Mouse (Mus musculus) cerebellum, postnatal 14 days (tissue): ENCODE data around the gene Ajuba.
"Not testable (repeated sequence)": the region's sequence is repeated elsewhere in the genome, so short reads cannot be mapped to it uniquely, and the experiment has no call there.

Experiments used
- DNase-seq, 2 experiments: peaks; one replicate each; pipeline ENCODE4 v3.0.0; 2021; ENCODE audit warnings: mixed read lengths in 2 of 2

Gene Ajuba

DNA sequence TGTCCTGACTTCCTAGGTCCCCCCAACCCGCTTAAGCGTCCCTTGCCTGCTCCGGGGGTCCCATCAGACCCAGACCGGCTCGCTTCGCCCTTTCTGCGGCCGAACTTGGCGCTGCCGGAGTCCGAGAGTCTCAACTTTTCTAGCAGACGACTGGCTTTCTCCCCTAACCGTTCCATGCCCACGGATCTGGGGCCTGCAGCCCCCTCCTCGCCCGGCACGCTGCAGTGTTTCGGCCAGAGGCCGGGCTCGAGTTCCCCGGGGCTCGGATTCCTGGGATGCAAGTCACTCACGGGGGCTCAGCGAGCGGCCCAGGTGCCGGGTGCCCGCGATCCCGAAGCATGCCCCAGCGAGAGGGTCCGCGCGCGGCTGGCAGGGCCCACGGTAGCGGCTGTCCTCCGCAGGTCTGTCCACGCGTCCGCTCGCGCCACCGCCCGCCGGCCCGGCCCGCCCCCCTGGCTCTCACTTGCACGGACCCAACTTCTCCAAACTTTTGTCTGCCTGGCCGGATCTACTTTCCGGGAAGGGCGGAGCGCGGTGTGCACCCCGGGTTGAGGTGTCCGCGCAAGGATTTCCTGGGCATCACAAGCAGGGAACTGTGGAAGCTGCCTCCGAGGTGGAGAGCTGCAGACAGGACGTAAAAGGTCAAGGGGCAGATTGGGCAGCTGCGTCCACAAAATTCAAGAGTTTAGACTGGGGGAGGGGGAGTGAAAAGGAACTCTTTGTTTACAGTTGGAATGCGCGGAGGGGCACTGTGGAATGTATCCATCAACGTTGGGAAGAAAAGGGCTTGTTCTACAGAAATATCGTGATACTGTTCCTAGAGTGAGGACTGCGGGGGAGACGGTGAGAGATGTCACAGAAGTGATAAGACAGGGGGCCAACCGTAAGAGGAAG is at the start of gene Ajuba:
Ajuba (minus strand) TSS at position 470 of the 894 bp plus-strand sequence.
- DNase-seq = peak; percentile 71 to 76

DNA sequence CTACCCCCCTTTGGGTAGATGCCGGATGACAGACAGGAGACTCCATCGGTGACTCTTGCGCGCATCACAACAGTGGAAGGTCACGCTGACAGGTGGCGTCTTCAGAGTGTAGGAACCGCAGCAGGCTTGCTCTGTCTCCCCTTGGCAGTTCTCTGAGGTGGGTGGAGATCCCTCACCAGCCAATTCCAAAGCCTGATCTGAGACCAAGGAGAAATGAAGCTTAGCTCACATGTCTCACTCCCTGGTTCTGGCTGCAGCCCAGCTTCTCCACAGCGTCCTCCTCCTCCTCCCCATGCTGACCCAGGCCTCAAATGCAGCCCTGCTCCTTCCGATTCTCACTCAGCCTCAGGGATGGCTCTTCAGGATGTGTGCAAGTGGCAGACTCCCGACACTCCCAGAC is 47.6 kb upstream of the Ajuba start:
- peak in 1 of 2 experiments; percentile 66 for DNase-seq

DNA sequence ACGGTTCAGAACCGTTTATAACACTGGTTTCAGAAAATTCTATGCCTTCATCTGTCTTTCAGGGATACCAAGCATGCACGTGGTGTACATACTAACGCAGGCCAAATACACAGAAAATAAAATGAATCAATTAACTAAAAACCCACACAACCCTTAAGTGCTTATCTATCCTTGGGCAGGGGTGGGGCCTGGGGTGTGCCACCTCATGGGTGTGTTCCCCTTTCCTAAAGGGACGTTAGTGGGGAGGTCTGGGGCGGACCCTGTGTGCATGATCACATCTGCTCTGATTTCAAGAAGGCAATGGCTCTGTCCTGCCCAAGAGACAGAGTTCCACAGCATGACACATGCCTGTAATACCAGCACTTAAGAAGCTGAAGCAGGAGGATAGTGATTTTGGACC is 46.0 kb upstream of the Ajuba start:
- no peak for DNase-seq

DNA sequence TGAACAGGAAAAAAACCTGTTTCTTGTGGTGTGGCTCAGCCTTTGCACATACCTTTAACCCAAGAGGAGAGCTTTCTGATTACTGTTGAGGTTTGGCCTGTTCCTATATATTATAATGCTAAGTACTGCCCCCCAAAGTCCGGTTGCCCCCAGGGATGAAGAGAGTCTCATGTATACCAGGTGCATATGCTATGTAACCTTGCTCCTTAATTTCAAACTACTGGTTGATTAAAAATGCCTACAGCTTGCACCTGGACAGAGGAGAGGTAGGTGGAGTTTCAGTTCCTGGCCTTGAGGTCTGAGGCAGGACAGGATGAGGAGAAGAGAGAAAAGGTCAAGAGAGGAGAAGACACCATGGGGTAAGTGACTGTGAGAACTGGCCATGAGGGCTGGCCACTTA is 43.8 kb upstream of the Ajuba start, which contains the start of gene Psmb11:
Psmb11 (plus strand) TSS at position 301 of the 400 bp plus-strand sequence.
- DNase-seq = no peak

DNA sequence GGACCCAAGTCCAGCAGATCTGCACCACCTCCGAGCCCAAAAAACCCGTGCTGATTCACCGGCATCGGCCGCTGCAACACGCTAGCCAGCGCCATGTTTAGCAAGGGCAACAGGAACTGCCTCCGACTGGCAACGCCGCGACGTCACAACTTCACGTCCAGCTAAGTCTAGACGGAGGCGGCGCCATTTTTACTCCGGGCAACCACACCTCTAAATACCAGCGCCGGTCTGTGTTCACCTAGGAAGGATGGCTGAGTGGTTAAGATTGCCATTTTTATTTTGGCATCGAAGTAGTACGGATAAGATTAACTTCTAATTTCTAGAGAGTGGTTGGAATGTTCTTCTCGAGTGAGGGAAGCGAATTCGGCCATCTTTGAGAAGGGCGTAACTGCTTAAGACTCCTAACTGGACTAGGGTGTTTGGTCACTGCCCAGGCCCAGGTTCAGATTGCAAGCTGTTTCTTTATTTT is 40.6 kb upstream of the Ajuba start, which contains the start of gene Psmb5:
Psmb5 (minus strand) TSS at position 126 of the 469 bp plus-strand sequence.
- DNase-seq = peak; percentile 91

DNA sequence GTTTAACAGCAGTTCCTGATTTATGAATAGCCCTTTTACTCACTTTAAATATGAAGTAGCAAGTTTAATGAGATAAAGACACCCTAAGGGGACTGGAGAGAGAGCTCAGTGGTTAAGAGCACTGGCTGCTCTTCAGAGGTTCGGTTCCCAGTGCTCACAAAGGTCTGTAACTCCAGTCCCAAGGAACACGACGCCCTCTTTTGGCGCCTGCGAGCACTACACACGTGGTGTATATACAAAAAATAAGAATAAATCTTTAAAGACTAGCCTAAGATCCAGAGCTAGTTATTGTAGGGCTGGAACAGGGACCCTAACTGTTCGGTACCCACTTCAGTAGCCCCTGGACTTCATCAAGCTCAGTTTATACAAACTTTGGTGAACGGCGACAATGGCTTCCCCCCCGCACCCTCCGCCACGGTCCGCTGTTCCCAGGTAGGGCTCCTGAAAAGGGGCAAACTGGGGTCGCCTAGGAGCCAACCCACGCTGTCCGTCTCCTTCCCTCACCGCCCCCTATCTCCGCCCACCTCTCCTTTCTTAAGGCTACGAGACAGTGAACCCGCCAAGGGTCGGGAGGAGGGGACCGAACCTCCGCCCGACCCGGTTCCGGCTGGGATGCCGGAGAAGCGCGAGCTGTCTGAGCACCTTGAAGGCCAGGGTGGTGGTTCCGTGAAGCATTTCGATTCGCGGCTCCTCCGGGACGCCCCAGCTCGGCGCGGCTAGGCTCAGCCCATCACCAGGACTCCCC is 40.0 kb upstream of the Ajuba start:
- peak in 1 of 2 experiments; percentile 56 for DNase-seq

DNA sequence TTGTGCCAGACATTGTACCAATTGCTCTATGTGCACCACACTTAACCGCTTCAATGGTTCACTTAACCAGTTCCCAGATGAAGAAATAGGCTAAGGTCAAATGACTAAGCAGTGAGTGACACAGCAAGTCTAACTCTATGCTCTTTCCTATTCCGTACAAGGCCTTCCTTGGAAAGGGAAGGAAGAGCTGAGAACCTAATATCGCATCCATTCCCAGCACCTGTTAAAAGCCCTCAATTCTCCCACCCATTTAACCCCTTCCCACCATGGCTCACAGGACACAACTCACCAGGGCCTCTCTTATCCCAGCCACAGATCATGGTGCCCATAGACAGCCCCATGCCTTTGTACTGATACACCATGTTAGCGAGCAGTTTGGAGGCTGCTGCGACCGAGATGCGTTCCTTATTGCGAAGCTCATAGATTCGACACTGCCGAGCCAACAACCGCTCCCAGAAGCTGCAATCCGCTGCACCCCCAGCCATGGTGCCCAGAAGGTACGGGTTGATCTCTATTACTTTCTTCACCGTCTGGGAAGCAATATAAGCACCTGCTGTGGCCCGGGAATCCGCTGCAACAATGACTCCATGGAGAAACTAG is 39.0 kb upstream of the Ajuba start:
- DNase-seq = no peak

DNA sequence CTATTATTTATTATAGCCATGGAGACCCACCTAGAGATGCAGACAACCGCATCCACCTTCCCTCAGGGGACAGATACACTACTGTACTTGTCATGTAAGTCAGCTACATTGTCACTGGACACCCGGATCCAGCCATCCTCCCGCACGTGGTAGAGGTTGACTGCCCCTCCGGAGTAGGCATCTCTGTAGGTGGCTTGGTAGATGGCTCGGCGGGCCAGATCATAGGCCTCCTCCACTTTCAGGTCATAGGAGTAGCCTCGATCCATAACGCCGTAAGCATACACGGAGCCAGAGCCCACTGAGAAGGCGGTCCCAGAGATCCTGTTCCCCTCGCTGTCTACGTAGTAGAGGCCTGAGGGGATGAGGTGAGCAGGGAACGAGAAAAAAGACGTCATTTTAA is 36.8 kb upstream of the Ajuba start:
- not testable (repeated sequence) for DNase-seq

DNA sequence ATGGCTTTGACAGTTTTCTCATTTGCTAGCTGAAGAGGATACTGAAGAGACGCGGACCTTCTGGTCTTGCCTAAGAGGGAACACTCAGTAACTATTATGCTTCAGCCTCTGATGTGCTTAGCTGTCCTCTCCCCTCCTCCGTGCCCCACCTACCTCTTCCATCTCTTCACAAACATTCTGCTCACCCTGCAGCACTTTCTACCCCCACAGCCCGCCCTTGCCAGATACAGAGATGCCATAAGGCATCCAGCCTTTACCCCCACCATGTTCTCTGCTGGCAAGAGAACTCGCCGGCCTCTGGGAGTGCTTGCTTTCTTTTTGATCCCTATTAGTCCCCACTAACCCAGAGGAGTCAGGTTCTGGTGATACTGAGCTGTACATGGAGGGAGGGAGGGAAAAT is 33.3 kb upstream of the Ajuba start:
- DNase-seq = no peak

DNA sequence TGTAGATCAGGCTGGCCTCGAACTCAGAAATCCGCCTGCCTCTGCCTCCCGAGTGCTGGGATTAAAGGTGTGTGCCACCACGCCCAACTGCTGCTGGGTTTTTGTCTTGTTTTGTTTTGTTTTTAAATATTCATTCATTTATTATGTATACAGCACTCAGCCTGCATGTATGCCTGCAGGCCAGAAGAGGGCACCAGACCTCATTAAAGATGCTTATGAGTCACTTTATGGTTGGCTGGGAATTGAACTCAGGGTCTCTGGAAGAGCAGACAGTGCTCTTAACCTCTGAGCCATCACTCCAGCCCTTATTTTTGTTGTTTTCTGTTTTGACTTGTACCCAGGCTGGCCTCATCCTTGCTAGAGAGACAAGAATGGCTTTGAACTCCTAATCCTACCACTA is 32.6 kb upstream of the Ajuba start:
- peak in 1 of 2 experiments; percentile 57 for DNase-seq

DNA sequence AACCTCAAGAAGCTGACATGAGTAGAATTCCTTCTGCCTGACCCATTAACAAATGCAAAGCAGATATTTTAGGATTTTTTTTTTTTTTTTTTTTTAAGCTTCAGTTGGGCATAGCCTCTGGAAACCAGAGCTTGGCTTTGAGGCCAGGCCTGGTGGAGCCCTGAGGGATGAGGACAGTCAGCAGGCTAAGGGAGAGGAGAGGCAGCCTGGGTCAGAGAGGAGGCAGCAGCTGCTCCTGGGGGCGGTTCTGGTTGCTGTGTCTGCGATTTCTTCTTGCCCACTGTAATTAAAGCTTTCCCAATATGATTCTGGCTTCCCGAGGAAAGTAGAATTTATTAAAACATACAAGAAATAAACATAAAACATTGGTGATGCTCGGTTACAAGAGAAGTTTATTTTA is 31.9 kb upstream of the Ajuba start:
- no peak for DNase-seq

DNA sequence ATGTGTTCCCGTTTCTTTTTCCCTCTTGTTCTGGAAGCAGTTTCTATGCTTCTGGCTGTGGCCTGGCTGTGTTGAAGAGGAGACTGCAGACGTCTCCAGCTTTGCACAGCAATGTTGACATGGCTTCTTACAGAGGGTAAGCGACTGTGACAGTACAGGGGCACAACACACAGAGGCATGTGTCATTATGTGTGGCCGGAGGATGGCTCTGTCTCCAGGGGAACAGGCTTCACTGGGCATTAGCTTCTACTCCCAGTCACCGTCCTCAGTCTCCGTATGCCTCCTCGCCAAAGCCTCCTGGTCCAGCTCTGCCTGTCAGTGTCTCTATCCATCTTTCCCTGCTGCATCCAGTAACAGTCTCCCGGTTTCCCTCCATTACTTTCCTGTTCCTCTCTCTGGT is 29.9 kb upstream of the Ajuba start:
- no peak for DNase-seq

DNA sequence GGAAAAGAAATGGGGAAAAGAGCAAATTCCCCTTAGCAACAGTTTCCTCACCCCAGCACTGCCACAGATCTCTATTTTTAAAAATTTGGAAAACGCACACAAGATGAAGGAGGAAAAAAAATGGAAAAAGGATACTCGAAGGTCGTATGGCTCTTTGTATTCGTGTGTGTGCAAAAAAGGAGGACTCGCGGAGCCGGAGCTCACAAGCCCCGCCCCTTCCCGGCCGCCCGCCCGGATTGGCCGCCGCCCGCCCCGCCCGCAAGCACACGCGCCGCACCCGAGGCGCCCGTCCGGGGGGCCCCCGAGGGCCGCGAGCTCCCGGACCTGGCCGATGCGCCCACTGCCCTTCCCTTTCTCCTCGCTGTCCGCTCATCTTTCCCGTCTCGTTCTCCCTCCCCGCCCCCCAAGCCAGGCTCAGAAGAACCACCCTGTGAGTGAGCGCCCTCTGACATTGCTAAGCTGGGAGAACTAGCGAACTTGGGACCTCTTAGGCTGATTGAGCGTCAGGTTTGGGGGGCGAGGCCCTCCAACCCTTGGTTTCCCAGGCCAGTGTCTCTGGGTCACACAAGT is 28.5 kb upstream of the Ajuba start, which contains the start of gene 4931414P19Rik:
4931414P19Rik (minus strand) TSS at position 242 of the 570 bp plus-strand sequence.
- DNase-seq = peak; percentile 88 to 90

DNA sequence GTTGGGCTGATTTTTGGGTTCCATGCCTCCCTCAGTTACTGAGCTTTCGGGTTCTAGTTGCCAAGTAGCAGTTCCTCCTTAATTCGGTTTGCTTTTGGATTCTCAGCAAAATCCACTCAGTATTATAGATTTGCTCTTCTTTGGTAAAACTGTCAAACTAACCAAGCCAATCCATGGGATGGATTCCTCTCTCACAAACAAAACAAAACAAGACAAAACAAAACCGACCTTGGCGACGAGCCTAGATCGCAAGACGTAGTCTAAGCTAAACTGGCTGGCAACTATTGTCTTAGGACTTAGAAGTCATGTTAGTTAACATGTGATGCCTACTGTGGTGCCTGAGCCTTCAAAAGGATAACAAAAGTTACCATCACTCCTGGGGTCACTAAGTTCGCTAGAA is 26.3 kb upstream of the Ajuba start:
- peak in 1 of 2 experiments; percentile 62 for DNase-seq

DNA sequence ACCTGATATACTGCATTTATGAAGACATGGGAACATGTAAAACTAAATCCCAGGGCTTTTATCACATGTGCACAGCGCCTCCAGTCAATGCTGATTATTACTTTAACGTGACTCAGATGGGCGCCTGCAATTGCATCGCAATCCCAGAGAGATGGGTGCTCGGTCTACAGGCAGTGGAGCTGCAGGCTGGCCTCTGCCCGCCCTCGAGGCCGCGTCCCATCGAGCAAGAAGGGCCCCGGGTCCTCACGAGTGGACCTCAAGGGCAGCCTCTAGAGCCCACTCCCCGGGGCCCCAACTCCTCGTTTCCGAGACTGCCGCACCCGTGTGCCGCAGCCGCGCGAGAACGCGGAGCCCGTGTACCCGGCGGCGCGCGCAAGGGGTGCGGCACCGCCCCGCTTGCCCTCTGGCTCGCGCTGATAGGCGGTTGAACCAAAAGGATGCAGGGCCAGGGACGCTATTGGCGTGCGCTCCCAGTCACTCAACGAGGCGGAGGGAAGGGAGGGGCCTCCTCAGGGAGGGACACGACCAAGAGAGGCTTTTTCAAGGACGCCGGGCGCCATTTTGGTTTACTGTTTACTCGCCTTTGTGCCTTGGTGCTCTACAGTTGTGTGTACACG is 25.8 kb upstream of the Ajuba start:
- DNase-seq = peak; percentile 96 to 97

DNA sequence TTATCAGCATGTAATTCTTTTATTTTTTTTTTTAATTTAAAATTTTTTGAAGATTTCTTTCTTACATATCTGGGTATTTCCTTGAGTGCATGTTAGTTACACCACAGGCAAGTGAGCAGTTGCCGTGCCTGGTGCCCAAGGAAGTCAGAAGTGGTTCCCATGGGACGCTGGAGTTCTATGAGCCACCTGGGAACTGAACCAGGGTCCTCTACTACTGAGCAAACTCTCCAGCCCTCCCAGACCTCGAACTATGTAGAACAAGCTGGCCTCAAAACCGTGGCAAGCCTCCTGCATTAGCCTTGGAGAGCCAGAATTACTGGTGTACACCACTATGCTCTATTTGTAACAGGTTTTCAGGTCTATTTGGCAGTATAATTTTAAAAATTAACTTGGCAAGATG is 25.3 kb upstream of the Ajuba start:
- peak; percentile 43 to 59 for DNase-seq

DNA sequence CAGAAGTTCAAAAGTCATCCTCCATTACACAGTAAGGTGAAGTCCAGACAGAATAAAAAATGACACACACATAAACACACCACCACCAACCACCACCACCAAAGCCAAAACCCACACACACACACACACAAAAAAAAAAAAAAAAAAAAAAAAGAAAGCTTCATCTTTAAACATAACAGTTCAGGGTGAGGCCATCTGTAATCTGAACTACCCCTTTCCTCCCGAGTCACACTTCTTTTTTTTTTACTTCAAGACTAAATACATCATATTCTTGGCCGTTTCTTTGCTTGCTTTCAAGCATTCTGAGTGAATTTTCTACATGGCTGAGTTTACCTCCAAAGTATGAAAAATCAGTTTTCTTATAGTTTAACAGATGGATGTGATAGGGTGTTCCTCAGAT is 24.2 kb upstream of the Ajuba start:
- no peak for DNase-seq

DNA sequence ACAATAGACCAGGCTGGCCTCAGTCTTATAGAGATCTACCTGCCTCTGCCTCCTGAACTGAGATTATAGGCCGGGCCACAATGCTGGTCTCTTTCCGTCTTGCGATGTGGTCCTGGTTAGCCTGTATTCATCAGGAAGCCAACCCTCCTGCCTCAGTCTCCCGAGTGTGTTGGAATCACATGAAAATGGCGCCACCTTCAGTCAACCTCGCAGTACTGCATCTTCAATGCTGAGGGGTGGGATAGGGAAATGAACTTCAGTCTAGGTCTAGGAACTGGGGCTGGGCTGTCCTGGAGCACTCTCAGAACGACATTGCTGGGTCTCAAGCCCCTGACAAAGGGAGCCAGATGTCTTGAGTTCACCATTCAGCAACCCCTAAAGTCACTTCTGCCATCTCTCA is 19.7 kb upstream of the Ajuba start:
- no peak for DNase-seq

DNA sequence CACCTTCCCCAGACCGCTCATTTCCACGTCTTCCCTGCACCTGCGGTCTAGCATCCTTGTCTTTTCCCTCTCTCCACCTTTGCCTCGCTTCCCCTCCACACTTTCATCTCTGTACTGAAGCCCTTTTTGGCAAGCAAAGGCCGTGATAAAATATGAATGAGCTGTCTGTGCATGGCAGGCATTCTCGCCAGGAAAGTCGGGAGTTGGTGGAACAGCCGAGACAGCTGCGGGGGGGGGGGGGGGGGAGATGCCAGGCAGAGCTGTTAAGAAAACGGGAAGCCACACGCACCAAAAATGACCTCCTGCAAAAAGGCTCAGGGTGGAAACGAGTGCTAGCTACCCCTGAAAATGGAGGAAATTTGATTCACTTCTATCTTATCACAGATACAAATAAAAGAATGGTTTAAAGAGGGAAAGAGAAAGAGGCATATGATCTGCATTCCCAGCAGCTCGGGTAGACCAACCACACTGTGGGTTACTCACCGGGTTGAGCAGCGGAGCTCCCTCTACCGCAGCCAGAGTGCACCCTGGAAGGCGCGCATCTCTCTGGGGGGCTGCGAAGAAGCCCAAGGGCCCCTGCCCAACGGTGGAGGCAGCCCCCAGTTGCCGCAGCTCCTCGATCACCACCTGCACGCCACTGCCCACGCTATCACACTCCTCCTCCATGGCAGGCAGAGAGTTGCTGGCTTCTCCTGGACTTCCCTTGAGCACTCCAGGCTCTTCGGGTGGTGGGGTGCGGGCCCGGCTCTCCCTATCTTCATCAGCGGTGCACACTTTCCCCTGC is 17.5 kb upstream of the Ajuba start:
- DNase-seq = no peak

DNA sequence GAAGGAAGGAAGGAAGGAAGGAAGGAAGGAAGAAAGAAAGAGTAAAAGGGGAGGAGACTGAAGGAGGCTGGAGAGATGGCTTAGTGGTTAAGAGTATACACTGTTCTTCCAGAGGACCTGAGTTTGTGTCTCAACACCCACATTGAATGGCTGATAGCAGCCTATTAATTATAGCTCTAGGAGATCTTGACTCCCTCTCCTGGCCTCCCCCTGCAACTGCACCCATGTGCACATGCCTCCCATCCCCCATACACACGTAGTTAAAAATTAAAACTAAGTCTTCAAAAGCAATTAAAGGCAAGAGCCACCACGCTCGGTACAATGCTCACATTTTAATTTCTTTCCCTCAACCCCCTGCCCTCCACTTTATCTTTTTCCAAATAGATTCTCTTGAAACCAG is 16.7 kb upstream of the Ajuba start:
- no peak for DNase-seq

DNA sequence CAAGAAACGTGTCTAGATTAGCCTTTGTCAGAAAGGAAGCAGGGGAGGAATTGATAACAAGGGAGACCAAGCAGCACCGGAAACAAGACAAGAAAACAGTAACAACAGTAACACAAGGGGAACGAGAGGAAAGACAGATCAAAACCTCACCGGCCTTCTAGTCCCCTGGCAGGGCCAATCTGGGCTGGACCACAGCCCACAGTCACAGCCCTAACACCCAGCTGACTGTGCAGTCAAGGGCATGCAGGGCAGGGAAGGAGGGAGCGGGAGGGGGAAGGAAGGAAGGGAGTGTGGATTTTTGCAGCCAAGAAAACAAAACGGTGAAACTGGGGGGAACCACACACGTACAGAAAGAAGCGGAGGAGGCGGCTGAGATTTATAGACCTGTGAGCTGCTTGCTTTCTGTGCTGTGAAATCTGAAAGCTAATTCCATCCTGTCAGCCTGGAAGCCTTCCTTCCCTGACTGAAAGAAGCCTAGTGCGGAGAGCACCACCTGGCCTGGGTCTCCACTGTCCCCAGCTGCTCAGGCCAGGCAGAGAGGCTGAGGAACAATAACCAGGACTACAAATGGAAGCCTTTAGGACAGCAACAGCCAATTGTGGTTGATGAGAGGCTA is 15.1 kb upstream of the Ajuba start:
- peak; percentile 31 to 58 for DNase-seq
